Mouse (Mus musculus): ENCODE data around the gene Zfand6. TPM values are rescaled to one million over a fixed set of nuclear protein-coding genes. Genes with fewer than 3 reads are reported as not detected.

Zfand6 gene
- total RNA-seq, 2 experiments from 2014 or later, result 115 to 136 TPM

GRCm38 (mm10) chr7:84651987-84652321 is 37.8 kb downstream of the Zfand6 start:
- DNase-seq (ENCODE audit: low spot score in 2 of 2), result no peak

GRCm38 (mm10) chr7:84651303-84651986 is 38.3 kb downstream of the Zfand6 start:
- no peak for DNase-seq (ENCODE audit: low spot score in 2 of 2)

- no peak for DNase-seq (ENCODE audit: low spot score in 2 of 2)
Observed at GRCm38 (mm10) chr7:84649016-84649415, 40.7 kb downstream of the Zfand6 start.

- no peak for DNase-seq (ENCODE audit: low spot score in 2 of 2)
Observed at GRCm38 (mm10) chr7:84646256-84646655, 43.5 kb downstream of the Zfand6 start.

- DNase-seq (ENCODE audit: low spot score in 2 of 2), result no peak
Observed at GRCm38 (mm10) chr7:84643270-84643998, 46.3 kb downstream of the Zfand6 start.

- no peak for DNase-seq (ENCODE audit: low spot score in 2 of 2)
Observed at GRCm38 (mm10) chr7:84642159-84642928, 47.4 kb downstream of the Zfand6 start.

- DNase-seq (ENCODE audit: low spot score in 2 of 2), result no peak
Observed at GRCm38 (mm10) chr7:84636939-84637338, 52.8 kb downstream of the Zfand6 start.

GRCm38 (mm10) chr7:84631878-84632277 is 57.9 kb downstream of the Zfand6 start:
- no peak for DNase-seq (ENCODE audit: low spot score in 2 of 2)

GRCm38 (mm10) chr7:84623718-84624117 is 66.0 kb downstream of the Zfand6 start:
- no peak for DNase-seq (ENCODE audit: low spot score in 2 of 2)

GRCm38 (mm10) chr7:84620956-84621355 is 68.8 kb downstream of the Zfand6 start:
- no peak for DNase-seq (ENCODE audit: low spot score in 2 of 2)

- no peak for DNase-seq (ENCODE audit: low spot score in 2 of 2)
Observed at GRCm38 (mm10) chr7:84618951-84619350, 70.8 kb downstream of the Zfand6 start.

GRCm38 (mm10) chr7:84612445-84612844 is 77.3 kb downstream of the Zfand6 start:
- DNase-seq (ENCODE audit: low spot score in 2 of 2), result no peak

GRCm38 (mm10) chr7:84611609-84612008 is 78.2 kb downstream of the Zfand6 start:
- no peak for DNase-seq (ENCODE audit: low spot score in 2 of 2)

GRCm38 (mm10) chr7:84606293-84606749 is 83.4 kb downstream of the Zfand6 start, which contains the start of gene Fah:
Gene Fah, minus strand, starts transcription at chr7:84606722.
- DNase-seq (ENCODE audit: low spot score in 2 of 2), result peak; percentile 29 to 48

- peak; percentile 79 to 82 for DNase-seq (ENCODE audit: low spot score in 2 of 2)
Observed at GRCm38 (mm10) chr7:84605704-84606292, 84.0 kb downstream of the Zfand6 start.

GRCm38 (mm10) chr7:84605033-84605687 is 84.6 kb downstream of the Zfand6 start:
- DNase-seq (ENCODE audit: low spot score in 2 of 2), result no peak

- DNase-seq (ENCODE audit: low spot score in 2 of 2), result no peak
Observed at GRCm38 (mm10) chr7:84604501-84604900, 85.3 kb downstream of the Zfand6 start.

- no peak for DNase-seq (ENCODE audit: low spot score in 2 of 2)
Observed at GRCm38 (mm10) chr7:84601331-84601730, 88.4 kb downstream of the Zfand6 start.

- DNase-seq (ENCODE audit: low spot score in 2 of 2), result no peak
Observed at GRCm38 (mm10) chr7:84600631-84601030, 89.1 kb downstream of the Zfand6 start.

- no peak for DNase-seq (ENCODE audit: low spot score in 2 of 2)
Observed at GRCm38 (mm10) chr7:84596633-84597032, 93.1 kb downstream of the Zfand6 start.

- DNase-seq (ENCODE audit: low spot score in 2 of 2), result no peak
Observed at GRCm38 (mm10) chr7:84596002-84596401, 93.8 kb downstream of the Zfand6 start.
